Mouse (Mus musculus): ENCODE data around the gene Adora3. TPM values are rescaled to one million over a fixed set of nuclear protein-coding genes. Genes with fewer than 3 reads are reported as not detected.
"Not testable (repeated sequence)": the region's sequence is repeated elsewhere in the genome, so short reads cannot be mapped to it uniquely, and the experiment has no call there.

The Adora3 gene
- total and polyA plus RNA-seq, 2 experiments = 0.09 TPM; not detected in 1

- DNase-seq (ENCODE audit: extremely low read depth, low read depth, low spot score) = no peak
- no peak overlapping the region for H3K4me3 ChIP-seq (ENCODE audit: insufficient read depth, low read depth, low read length)
- H3K79me2 ChIP-seq (ENCODE audit: control insufficient read depth, insufficient read depth, low read length) = no peaks in the 10 kb centered on the region
- H3K27ac ChIP-seq (replicated peaks; ENCODE audit: insufficient read depth, low read depth, low read length) = no peak overlapping the region
- 37% methylated on average over 1 of the region's 1 CpGs for WGBS
- no peak for TF ChIP-seq CTCF (IDR thresholded peaks at IDR 0.05; ENCODE audit: low read depth, low read length)
- no peak for TF ChIP-seq POLR2A (IDR thresholded peaks at IDR 0.05; ENCODE audit: extremely low read depth, insufficient read depth, low read length)
- no peaks in the 10 kb centered on the region for H3K27me3 ChIP-seq (ENCODE audit: control insufficient read depth, insufficient read depth, low read length)
- H3K9ac ChIP-seq (ENCODE audit: low read depth, low read length) = no peak overlapping the region
- H3K4me1 ChIP-seq (ENCODE audit: control insufficient read depth, insufficient read depth, low read length) = no peaks in the 10 kb centered on the region
- no peaks in the 10 kb centered on the region for H3K36me3 ChIP-seq (ENCODE audit: control insufficient read depth, insufficient read depth, low read length)
Observed at GRCm38 (mm10) chr3:105915281-105915680, 44.6 kb downstream of the Adora3 start.

- H3K4me3 ChIP-seq (ENCODE audit: insufficient read depth, low read depth, low read length); DNase-seq (ENCODE audit: extremely low read depth, low read depth, low spot score); H3K27me3 ChIP-seq (ENCODE audit: control insufficient read depth, insufficient read depth, low read length); H3K9ac ChIP-seq (ENCODE audit: low read depth, low read length); H3K4me1 ChIP-seq (ENCODE audit: control insufficient read depth, insufficient read depth, low read length); H3K79me2 ChIP-seq (ENCODE audit: control insufficient read depth, insufficient read depth, low read length); H3K36me3 ChIP-seq (ENCODE audit: control insufficient read depth, insufficient read depth, low read length); H3K27ac ChIP-seq (replicated peaks; ENCODE audit: insufficient read depth, low read depth, low read length): not testable (repeated sequence)
Observed at GRCm38 (mm10) chr3:105916455-105916854, 45.8 kb downstream of the Adora3 start.

- Histone ChIP-seq H3K27ac (replicated peaks; ENCODE audit: insufficient read depth, low read depth, low read length) (no peak overlapping the region), H3K27me3 (ENCODE audit: control insufficient read depth, insufficient read depth, low read length) (no peaks in the 10 kb centered on the region), H3K79me2 (ENCODE audit: control insufficient read depth, insufficient read depth, low read length) (no peaks in the 10 kb centered on the region), H3K36me3 (ENCODE audit: control insufficient read depth, insufficient read depth, low read length) (no peaks in the 10 kb centered on the region), H3K4me3 (ENCODE audit: insufficient read depth, low read depth, low read length) (no peak overlapping the region), H3K4me1 (ENCODE audit: control insufficient read depth, insufficient read depth, low read length) (no peaks in the 10 kb centered on the region), H3K9ac (ENCODE audit: low read depth, low read length) (no peak overlapping the region)
- no peak for DNase-seq (ENCODE audit: extremely low read depth, low read depth, low spot score)
- 76% methylated on average over 10 of the region's 10 CpGs for WGBS
- TF ChIP-seq CTCF (IDR thresholded peaks at IDR 0.05; ENCODE audit: low read depth, low read length) (no peak), POLR2A (IDR thresholded peaks at IDR 0.05; ENCODE audit: extremely low read depth, insufficient read depth, low read length) (no peak)
Observed at GRCm38 (mm10) chr3:105917656-105918354, 47.1 kb downstream of the Adora3 start.

GRCm38 (mm10) chr3:105918355-105918745 lies 47.7 kb downstream of the Adora3 start:
- H3K9ac ChIP-seq (ENCODE audit: low read depth, low read length) = no peak overlapping the region
- no peak overlapping the region for H3K4me3 ChIP-seq (ENCODE audit: insufficient read depth, low read depth, low read length)
- H3K27ac ChIP-seq (replicated peaks; ENCODE audit: insufficient read depth, low read depth, low read length) = no peak overlapping the region
- TF ChIP-seq POLR2A (IDR thresholded peaks at IDR 0.05; ENCODE audit: extremely low read depth, insufficient read depth, low read length) (no peak), CTCF (IDR thresholded peaks at IDR 0.05; ENCODE audit: low read depth, low read length) (no peak)
- H3K27me3 ChIP-seq (ENCODE audit: control insufficient read depth, insufficient read depth, low read length) = no peaks in the 10 kb centered on the region
- H3K36me3 ChIP-seq (ENCODE audit: control insufficient read depth, insufficient read depth, low read length) = no peaks in the 10 kb centered on the region
- no peak for DNase-seq (ENCODE audit: extremely low read depth, low read depth, low spot score)
- H3K4me1 ChIP-seq (ENCODE audit: control insufficient read depth, insufficient read depth, low read length) = no peaks in the 10 kb centered on the region
- H3K79me2 ChIP-seq (ENCODE audit: control insufficient read depth, insufficient read depth, low read length) = no peaks in the 10 kb centered on the region
- 65% methylated on average over 3 of the region's 3 CpGs for WGBS

- not testable (repeated sequence) for H3K27ac ChIP-seq (replicated peaks; ENCODE audit: insufficient read depth, low read depth, low read length); H3K79me2 ChIP-seq (ENCODE audit: control insufficient read depth, insufficient read depth, low read length); H3K27me3 ChIP-seq (ENCODE audit: control insufficient read depth, insufficient read depth, low read length); DNase-seq (ENCODE audit: extremely low read depth, low read depth, low spot score); H3K9ac ChIP-seq (ENCODE audit: low read depth, low read length); H3K4me1 ChIP-seq (ENCODE audit: control insufficient read depth, insufficient read depth, low read length); H3K4me3 ChIP-seq (ENCODE audit: insufficient read depth, low read depth, low read length); H3K36me3 ChIP-seq (ENCODE audit: control insufficient read depth, insufficient read depth, low read length)
Observed at GRCm38 (mm10) chr3:105920743-105921142, 50.1 kb downstream of the Adora3 start.

GRCm38 (mm10) chr3:105921959-105922358 lies 51.3 kb downstream of the Adora3 start:
- H3K27ac ChIP-seq (replicated peaks; ENCODE audit: insufficient read depth, low read depth, low read length) = no peak overlapping the region
- H3K4me1 ChIP-seq (ENCODE audit: control insufficient read depth, insufficient read depth, low read length) = no peaks in the 10 kb centered on the region

More at GRCm38 (mm10) chr3:105921959-105922358, 51.3 kb downstream of the Adora3 start:
- TF ChIP-seq POLR2A (IDR thresholded peaks at IDR 0.05; ENCODE audit: extremely low read depth, insufficient read depth, low read length) = no peak
- TF ChIP-seq CTCF (IDR thresholded peaks at IDR 0.05; ENCODE audit: low read depth, low read length) = no peak
- Histone ChIP-seq H3K4me3 (ENCODE audit: insufficient read depth, low read depth, low read length) (no peak overlapping the region), H3K79me2 (ENCODE audit: control insufficient read depth, insufficient read depth, low read length) (no peaks in the 10 kb centered on the region), H3K36me3 (ENCODE audit: control insufficient read depth, insufficient read depth, low read length) (no peaks in the 10 kb centered on the region), H3K9ac (ENCODE audit: low read depth, low read length) (no peak overlapping the region), H3K27me3 (ENCODE audit: control insufficient read depth, insufficient read depth, low read length) (no peaks in the 10 kb centered on the region)
- WGBS = 72% methylated on average over 2 of the region's 2 CpGs
- no peak for DNase-seq (ENCODE audit: extremely low read depth, low read depth, low spot score)

All from liver, adult 2 months (tissue).